ENCODE assay signal across 8 mouse cellular contexts in the genomic region with DNA sequence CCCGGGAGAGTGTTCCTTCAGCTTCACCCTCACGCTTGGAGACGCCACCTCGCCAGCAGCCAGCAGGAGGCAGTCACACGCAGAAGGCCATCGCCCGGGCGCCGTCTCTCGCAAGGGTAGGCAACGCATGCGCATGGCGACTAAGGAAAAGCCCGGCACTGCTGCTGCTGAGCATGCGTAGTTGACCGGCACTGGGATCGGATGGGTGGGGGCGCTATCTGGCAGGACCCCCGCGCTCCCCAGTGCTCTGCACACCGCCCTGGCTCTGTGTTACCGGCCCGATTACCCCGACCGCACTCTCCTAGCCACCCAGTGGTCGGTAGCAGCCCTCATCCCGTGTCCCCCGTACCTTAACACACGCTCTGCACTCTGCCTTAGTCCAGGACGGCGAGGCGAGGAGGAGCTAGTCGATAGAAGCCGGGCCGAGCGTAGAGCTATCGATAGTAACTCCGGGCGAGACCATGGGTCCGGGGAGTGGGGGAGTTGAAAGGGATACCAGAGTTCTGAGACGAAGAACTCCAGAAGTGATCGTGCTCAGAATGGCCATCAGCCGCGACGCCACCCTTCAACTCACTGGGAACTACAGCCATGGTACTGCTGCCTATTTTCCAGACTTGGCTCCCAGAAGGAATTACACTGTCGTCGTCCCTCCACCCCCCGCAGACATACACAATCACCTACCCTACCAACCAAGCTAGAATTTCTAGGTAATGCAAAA. TPM values are rescaled to one million over a fixed set of nuclear protein-coding genes. Genes with fewer than 3 reads are reported as not detected.
DNase-seq lines count a peak whose midpoint lies in the region; ATAC-seq lines count a peak whose summit lies in the region.

Gene Mlst8 (minus strand): TSS at position 416 of the 718 bp plus-strand sequence.

- H3K36me3 ChIP-seq in heart, embryonic 14.5 days (ENCODE audit: control insufficient read depth, insufficient read depth, low read length): peaks cover 39% of the 10 kb centered on the region
- peaks cover 43% of the 10 kb centered on the region for H3K36me3 ChIP-seq in liver, embryonic 13.5 days
- peaks cover 15% of the 10 kb centered on the region; the same call in 1 of the 2 replicates for H3K36me3 ChIP-seq in stomach, embryonic 16.5 days (ENCODE audit: control insufficient read depth, insufficient read depth, low read length)

- under 1% methylated on average over 46 of the region's 48 CpGs for WGBS in heart, embryonic 14.5 days
- under 1% methylated on average over 48 of the region's 48 CpGs for WGBS in liver, embryonic 13.5 days (ENCODE audit: insufficient replicate concordance)
- under 1% methylated on average over 48 of the region's 48 CpGs for WGBS in stomach, embryonic 16.5 days

- H3K9me3 ChIP-seq in heart, embryonic 14.5 days (ENCODE audit: control insufficient read depth, low read length): no peaks in the 10 kb centered on the region
- H3K9me3 ChIP-seq in liver, embryonic 13.5 days (replicated peaks): no peaks in the 10 kb centered on the region
- no peaks in the 10 kb centered on the region for H3K9me3 ChIP-seq in stomach, embryonic 16.5 days (replicated peaks; ENCODE audit: control insufficient read depth, low read length)

- H3K4me2 ChIP-seq in heart, embryonic 14.5 days (ENCODE audit: low read length): peak within 1 kb of the TSS; percentile 62
- H3K4me2 ChIP-seq in liver, embryonic 13.5 days: peak within 1 kb of the TSS; percentile 76
- peak within 1 kb of the TSS; percentile 58 for H3K4me2 ChIP-seq in stomach, embryonic 16.5 days (ENCODE audit: low read depth, low read length)

- peak; percentile 98 for DNase-seq in CD4-positive, CD25-positive, alpha-beta regulatory T cell, adult 2 months (ENCODE audit: low read depth, low spot score)
- DNase-seq in fibroblast of lung, adult 2 months (ENCODE audit: low read depth): peak; percentile 85
- peak; percentile 97 for DNase-seq in kidney, postnatal 14 days
- DNase-seq in liver, embryonic 13.5 days: peak; percentile 95
- DNase-seq in neural tube, embryonic 10.5 days (ENCODE audit: extremely low spot score, low spot score): peak; percentile 99

- H3K4me3 ChIP-seq in brown adipose tissue, adult 24 weeks (ENCODE audit: insufficient read depth, low read depth, low read length): peak within 1 kb of the TSS; percentile 76
- peak within 1 kb of the TSS; percentile 62 to 81 for H3K4me3 ChIP-seq in heart, embryonic 14.5 days (ENCODE audit: control insufficient read depth in 1 of 2, insufficient read depth in 1 of 2, low read depth in 1 of 2, low read length in 2 of 2)
- H3K4me3 ChIP-seq in liver, embryonic 13.5 days (replicated peaks): peak within 1 kb of the TSS; percentile 84
- peak within 1 kb of the TSS; percentile 86 for H3K4me3 ChIP-seq in stomach, embryonic 16.5 days (replicated peaks; ENCODE audit: low read length)

- H3K27ac ChIP-seq in brown adipose tissue, adult 24 weeks (replicated peaks; ENCODE audit: low read depth, low read length): peak within 1 kb of the TSS; percentile 98
- H3K27ac ChIP-seq in heart, embryonic 14.5 days (replicated peaks in 1 of 2; ENCODE audit: control insufficient read depth in 1 of 2, insufficient read depth in 1 of 2, low read depth in 2 of 2, low read length in 2 of 2): peak within 1 kb of the TSS; percentile 93 to 98
- peak within 1 kb of the TSS; percentile 94 for H3K27ac ChIP-seq in liver, embryonic 13.5 days
- peak within 1 kb of the TSS; percentile 96 for H3K27ac ChIP-seq in stomach, embryonic 16.5 days (ENCODE audit: low read length)

- H3K4me1 ChIP-seq in brown adipose tissue, adult 24 weeks (ENCODE audit: control insufficient read depth, insufficient read depth, insufficient read length, low read length): no peaks in the 10 kb centered on the region
- H3K4me1 ChIP-seq in heart, embryonic 14.5 days (ENCODE audit: control insufficient read depth in 2 of 2, insufficient read depth in 2 of 2, low read length in 2 of 2): peaks cover 7 to 8% of the 10 kb centered on the region in 2 experiments; a peak in 3 of 4 replicates
- peaks cover 36% of the 10 kb centered on the region for H3K4me1 ChIP-seq in liver, embryonic 13.5 days (replicated peaks)
- H3K4me1 ChIP-seq in stomach, embryonic 16.5 days (ENCODE audit: control insufficient read depth, insufficient read depth, low read length): peaks cover 13% of the 10 kb centered on the region

- H3K9ac ChIP-seq in heart, embryonic 14.5 days (ENCODE audit: low read length): peak within 1 kb of the TSS; percentile 88
- H3K9ac ChIP-seq in liver, embryonic 13.5 days: peak within 1 kb of the TSS; percentile 88
- peak within 1 kb of the TSS; percentile 95 for H3K9ac ChIP-seq in stomach, embryonic 16.5 days (ENCODE audit: low read length)

- peak; percentile 89 for ATAC-seq in heart, embryonic 14.5 days (ENCODE audit: insufficient number of reproducible peaks, insufficient read depth, low FRiP score, low read depth)
- ATAC-seq in liver, embryonic 13.5 days (ENCODE audit: low read depth): peak; percentile 90
- ATAC-seq in stomach, embryonic 16.5 days (ENCODE audit: insufficient read depth, low FRiP score): peak; percentile 93

- no peaks in the 10 kb centered on the region for H3K27me3 ChIP-seq in heart, embryonic 14.5 days (ENCODE audit: control insufficient read depth, insufficient read depth, low read length)
- H3K27me3 ChIP-seq in liver, embryonic 13.5 days: peaks cover 6% of the 10 kb centered on the region; the same call in 1 of the 2 replicates
- H3K27me3 ChIP-seq in stomach, embryonic 16.5 days (ENCODE audit: control insufficient read depth, insufficient read depth, low read length): no peaks in the 10 kb centered on the region

RNA-seq across cellular contexts. Expression of gene Mlst8, which starts in this region (rescaled TPM):
- polyA plus RNA-seq in brown adipose tissue, adult 24 weeks (2012; ENCODE audit: insufficient read depth, insufficient read length, missing spikeins): 6.6 and 9.8 TPM in 2 replicates
- polyA plus RNA-seq in heart, embryonic 14.5 days (2014; fragmentation: Nextera tagmentation; extraction: Ambion mirVana): 15.2 and 17.5 TPM in 2 replicates
- 11.7 and 13.8 TPM in 2 replicates for polyA plus RNA-seq in liver, embryonic 13.5 days (2015; fragmentation: Nextera tagmentation; extraction: Ambion mirVana)
- 29.0 and 33.6 TPM in 2 replicates for polyA plus RNA-seq in stomach, embryonic 16.5 days (2015; fragmentation: Nextera tagmentation; extraction: Ambion mirVana)

Comparison
In these comparisons a context has a peak if more than half of its experiments do, and no peak if none do; other contexts are left out.
1. Peak in every context shown above with its lines: DNase-seq, ATAC-seq, H3K4me3 ChIP-seq and H3K27ac ChIP-seq.